Mouse (Mus musculus): Measurements from ENCODE around the gene Cage1.

Gene Cage1

DNA sequence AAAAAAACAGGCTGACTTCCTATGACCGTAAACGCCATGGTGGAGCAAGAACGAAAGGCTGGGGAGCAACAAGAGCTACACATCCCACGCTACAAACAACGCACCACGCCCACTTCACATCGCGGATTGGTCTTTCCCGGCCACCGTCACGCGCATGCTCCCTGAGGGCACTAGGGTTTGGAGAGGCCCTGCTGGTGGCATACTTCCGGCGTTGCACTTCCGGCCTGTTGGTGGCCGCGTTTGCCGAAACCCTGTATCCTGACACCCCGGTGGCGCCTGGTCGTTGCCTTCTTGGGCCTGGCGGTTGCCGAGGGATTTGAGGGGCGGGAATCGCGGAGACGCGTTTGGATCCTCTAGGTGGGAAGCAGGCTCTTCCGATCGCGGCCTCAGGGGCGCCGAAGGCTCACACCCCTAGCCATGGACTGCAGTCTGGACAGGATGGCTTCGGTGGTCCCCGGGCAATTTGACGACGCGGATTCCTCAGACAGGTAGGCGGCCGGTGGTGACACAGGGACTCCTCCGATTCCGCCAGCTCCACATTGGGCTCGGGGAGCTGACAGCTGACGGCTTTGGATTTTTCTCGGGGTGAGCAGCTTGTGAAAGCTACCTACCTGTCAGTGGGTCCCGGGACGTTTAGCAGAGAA is at the start of gene Cage1:
Gene Cage1 (minus strand): TSS at position 26 of the 644 bp plus-strand sequence.
- DNase-seq: peak; percentile 97

DNA sequence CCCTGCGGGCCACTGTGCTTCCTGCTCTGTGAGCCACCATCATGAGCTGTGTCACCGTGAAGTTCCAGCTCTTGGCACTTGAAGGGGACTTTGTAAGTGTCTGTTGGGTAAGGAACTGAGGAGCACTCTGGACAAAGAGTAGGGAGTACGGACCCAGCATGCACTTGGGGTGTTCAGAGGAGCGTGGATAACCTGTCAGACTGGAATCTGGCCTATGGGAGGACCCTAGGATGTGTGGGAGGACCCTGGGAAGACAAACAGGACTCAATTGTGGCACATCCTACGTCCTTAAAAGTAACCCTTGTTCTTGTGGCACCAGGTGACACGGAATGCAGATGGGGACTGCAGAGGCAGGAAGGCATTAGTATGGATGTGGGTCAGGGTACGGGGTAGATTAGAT is 44.3 kb upstream of the Cage1 start:
- no peak for DNase-seq

DNA sequence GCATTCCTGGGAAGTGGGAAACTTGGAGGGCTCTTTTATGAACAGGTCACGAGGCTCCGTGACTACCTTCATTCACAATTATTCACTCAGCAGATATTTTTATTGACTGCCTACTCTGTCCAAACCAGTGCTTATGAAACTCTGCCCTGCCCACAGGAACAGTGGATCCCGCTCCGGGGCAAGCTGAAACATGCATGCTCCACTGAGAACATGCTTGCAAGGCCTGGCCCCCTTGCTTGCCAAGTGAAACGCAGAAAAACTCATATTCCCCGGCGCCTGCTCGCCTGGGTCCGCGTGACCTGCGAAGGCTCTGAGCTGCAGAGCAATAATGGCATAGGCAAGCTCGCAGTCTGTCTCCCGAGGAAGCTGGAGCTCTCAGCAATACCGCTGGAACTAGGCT is 43.9 kb upstream of the Cage1 start:
- DNase-seq: no peak

DNA sequence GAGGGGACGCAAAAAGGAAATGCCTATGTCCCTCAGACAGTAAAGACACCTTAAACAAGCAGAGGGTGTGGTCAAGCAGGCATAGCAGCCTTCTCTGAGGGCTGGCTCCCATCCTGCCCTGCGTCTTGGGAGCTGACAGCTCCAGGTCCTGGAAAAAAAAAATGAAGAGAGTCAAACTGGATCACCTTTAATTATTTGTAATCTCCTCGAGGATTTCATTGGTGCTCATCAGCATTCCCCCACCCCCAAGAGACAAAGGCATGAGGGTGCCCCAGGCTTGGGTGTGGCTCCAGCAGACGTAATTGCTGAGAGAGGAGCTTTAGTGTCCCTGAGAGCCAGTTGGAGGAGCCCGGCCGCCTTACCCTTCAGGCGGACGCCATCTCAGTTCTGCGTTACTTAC is 43.1 kb upstream of the Cage1 start:
- no peak for DNase-seq

DNA sequence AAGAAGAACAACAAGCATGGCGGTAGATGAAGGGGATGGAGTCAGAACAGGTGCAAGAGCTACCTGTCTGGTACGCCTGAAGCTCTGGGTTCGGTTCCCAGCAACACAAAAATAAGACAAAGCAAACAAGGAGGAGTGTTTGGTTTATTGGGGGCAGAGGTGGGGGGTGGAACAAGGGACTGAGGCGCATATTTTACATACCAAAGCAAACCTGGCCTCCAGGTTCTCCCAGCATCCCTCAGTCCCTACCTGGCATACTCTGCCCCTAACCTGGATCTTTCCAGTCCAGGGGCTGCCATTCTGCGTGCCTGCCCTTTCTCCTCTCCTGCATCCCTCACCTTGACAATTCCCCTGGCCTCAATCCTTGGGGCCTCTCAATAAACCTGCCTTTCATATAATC is 42.5 kb upstream of the Cage1 start:
- no peak for DNase-seq

DNA sequence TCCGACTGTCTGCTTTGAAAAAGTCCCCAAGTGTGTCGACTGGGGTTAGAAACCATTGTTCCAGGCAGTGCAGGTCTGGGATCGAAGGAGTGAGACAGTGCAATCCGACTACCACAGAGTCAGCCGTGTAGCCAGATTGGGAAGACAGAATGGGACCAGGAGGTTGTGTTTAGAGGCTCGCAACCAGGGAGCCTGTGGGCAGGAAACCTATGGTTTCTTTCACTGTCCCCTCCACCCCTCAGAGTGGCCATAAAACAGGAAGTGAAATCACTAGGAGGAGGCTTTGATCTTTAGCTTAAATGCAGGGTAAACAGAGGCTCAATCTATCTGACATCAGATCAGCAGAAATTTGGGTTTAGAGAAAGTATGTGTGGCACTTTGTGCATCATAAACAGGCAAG is 42.0 kb upstream of the Cage1 start:
- no peak for DNase-seq

DNA sequence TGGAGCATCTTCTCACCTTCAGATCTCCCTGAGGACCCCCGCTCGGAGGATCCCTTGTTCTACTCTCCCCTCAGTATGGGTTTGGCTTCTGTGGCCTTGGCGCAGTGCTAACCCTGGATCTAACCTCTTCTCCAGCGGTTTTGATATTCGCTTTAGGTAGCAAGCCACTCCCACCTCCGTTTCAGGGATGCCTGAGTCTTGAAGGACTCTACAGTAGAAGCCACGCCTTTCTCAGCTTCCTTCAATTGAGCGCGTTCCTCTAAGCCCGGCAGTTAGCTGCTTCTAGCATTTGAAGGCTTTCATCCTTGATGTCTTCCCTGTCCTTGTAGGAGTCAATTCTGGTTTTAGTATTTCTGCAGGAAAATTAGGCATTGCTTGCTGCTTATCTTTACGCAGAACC is 40.2 kb upstream of the Cage1 start:
- no peak for DNase-seq

DNA sequence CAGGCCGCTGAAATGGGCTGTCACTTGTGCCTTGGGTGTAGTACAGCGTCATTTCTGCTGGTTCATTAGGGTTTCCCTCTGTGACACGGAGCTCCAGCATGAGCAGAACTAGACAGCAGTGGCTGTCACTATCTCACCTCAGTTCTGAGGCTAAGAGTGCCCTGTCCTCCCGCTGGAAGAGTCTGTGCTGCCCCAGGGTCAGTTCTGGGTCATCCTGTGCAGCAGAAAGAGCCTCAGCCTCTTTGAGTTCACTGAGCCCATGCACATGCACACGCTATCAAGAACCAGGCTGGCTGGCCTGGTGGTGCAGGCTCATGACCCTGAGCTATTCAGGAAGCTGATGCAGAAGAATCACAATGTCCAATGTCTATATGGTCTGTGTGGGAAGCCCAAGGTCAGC is 37.5 kb upstream of the Cage1 start:
- no peak for DNase-seq

DNA sequence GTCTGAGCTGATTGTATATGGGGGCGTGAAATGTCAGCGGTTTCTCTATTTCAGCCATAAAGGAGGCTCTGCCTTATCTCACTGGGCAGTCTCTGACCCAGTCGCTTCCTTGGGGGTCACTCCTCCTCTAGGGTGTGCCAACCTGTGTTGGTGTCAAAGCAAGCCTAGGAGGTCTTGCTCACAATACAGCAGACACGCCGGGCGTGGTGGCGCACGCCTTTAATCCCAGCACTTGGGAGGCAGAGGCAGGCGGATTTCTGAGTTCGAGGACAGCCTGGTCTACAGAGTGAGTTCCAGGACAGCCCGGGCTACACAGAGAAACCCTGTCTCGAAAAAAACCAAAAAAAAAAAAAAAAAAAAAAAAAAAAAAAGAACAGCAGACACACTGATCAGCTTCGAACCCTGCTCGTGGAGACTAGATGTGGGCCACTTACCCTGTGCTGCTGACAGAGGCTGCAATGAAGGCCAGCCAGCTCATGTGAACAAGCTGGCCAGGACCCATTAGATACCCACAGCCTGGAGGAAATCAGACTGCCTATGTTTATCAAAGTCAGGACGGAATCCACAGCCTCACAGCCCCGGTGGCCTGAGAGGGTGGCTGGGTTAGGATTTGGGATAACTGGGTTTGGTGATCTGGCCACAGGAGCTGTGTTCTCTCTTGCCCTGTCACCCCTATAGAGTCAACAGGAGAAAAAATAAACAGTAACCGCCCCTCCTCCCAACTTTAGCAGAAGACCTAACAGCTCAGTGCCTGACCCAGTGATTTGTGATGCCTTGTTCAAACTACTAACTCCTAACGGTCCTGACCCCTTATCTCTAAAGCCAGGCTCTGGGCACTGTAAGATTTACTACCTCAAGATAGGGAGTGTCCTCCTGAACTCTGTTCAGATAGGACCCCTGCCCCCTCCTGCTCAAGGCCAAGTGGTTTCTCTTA is 36.8 kb upstream of the Cage1 start:
- no peak for DNase-seq

DNA sequence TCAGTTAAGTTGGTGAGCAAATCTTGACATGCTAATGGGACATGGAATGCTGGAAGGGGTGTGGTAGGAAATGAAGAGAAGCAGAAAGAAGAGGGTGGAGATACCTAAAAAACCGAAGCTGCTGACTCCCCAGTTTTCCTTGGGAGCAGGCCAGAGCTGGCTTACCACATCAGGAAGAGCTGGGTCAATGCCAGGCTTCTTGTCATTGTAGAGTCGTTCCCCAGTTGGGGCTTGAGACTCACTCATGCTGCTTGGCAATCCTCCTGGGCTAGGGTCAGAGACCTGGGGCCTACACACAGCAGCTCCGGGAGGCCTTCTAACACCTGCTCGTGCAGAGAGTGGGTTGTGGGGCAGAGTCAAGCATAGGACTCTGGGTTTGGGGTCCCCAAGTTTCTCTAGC is 34.1 kb upstream of the Cage1 start:
- peak; percentile 25 for DNase-seq

DNA sequence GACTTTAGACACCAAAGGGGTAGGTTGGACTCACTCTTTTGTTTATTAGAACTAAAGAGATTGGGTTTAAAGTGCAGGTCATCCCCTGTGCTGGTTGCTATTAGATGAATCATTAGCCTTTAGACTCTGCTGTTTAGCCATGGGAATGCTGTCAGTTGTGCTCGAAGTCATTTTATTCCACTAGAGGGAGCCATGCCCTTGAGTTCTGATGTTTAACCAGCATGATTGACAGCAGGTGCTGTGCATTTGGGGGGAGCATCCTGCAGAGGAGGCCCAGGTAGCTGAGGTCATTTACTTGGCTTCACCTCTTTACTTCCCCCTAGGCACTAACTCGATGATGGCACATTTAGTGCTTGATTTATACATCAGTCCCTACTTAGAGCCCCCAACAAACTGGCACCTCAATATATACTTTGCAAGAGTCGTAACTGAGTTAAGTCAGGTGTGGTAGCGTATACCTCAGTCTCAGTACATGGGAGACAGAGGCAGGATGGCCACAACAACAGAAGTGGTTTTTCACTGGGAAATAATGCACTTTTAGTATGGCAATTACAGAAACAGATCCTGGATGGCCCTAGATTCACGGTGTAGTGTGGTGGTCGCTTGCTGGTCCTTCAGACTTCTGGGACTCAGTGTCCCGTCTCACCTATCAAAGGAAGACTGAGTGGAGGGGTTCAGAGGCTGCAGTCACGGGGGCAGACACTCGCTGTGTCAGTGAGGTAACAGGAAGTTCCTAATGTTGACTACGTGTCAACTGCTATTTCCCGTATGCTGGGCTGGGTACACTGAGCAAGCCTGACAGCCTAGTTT is 28.2 kb upstream of the Cage1 start:
- peak; percentile 79 for DNase-seq

DNA sequence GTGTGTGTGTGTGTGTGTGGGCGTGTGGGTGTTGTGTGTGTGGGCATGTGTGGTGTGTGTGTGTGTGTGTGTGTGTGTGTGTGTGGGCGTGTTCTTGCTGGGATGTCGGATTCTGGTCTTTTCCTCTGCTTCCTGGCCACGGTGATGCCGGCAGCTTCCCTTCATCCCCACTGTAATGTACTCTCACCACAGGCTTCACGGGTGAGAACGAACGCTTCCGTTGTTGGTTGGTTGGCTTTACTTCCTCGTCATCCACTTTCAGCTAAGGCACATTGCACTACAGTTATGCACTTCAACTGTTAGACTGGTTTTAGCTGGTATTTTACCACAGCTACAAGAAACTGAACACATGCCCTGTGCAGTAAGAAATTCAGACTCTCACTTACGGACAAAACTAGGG is 25.8 kb upstream of the Cage1 start:
- no peak for DNase-seq

DNA sequence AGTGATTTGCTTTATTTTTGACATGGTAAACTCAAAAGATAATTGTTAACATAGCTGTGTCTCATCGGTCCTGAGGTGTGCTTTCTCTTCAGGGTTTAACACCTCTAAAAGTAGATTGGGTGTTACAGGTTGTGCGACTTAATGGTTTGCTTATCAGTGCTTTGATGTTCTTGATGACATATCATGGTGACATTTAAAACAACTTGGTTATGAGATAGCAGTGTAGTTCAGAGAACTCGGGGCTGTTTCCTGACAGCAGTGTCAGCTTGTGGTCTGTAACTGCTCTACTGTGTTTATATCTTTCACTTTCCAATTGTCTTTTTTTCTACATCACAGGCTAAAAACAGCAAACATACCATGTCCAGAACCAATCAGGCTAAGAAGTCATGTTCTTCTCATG is 13.0 kb upstream of the Cage1 start:
- no peak for DNase-seq

DNA sequence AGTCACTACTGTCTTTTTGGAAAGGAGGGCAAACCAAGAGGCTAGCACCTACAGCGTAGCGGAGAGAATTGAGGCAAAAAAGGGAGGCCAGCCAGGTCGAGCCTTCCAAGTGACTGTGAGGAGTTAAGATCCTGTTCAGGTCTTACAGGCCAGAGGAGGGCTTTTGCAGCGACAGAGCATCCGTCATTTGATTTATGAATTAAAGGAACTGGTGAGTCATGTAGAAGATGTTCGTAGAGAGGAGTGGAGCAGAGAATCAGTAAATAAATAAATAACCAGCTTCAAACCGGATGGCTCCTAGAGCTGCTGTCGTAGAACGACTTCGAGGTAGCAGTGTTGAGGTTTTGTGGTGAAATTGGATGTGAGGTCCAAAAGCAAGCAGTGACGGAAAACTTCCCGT is 942 bp upstream of the Cage1 start:
- DNase-seq: peak; percentile 20

DNA sequence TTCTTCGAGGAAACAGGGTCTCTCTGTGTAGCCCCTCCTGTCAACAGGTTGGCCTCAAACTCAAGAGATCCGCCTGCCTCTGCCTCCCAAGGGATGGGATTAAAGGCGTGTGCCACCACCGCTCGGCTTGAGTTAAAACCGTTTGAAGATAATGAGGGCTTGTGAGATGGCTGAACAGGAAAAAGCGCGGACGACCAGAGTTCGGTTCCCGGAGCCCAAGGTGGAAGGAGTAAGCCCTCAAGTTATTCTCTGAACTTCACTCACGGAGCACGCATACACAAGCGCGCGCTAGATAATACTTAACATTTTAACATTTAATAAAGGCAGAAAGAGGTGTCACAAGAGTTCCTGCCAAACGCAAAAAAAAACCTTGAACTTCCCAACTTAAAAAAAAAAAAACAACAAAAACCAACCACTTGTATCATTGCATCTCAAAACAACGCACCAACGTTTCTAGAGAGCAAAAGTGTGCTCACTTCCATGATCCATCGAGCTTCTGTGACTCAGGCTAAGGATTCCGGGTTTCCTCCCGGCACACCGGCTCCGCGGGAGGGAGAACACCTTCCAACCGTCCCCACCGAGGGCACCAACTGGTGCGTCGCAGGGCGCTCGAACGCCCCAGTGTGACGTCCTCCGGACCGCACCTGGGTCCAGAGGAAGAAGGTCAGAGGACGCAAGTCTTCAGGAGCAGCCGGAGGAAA is 376 bp downstream of the Cage1 start, which contains the start of gene Riok1:
Gene Riok1 (plus strand): TSS at position 653 of the 701 bp plus-strand sequence.
- DNase-seq: peak; percentile 2

DNA sequence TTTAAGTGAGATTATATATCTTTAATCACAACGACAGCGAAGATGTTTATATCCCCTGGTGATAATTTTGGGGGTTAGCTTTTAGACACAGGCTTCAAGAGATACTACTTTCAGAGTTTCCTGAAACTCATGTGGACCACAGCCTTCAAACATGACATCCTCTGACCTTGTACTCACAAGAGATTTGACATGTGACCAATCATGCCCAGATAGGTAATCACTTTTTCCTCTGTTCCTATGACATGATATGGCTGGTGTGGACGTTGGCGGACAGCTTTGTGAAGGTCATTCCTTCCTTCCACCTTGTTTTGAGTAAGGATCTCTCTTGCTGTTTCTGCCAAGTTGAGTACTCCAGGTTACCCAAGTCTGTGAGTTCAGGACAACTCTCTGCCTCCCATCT is 8.5 kb downstream of the Cage1 start:
- no peak for DNase-seq

DNA sequence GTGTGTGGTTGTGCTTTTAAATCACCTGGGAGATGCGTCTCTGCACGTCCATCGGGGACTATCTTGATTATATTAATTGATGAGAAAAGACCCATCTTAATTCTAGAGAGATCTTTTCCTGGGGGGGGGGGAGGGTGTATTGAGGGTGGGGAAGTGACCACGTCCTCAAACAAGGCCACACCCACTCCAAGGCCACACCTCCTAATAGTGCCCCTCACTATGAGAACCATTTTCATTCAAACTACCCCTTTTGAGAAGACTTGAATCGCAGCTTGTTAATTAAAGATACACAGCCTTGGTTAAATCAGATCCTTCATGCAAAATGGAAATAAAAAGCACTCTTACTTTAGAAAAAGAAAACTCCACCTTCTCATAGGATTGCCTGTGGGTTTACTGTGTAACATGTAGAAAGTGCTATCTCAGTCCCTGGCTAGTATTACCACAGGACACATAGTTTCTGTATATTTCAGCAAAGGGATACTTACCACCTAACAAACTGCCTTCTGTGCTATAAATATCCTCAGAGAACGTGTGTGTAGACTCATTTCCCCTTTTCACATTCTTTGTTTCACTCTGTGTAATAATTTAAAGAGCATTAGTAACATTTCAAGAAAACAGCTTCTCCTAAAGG is 9.1 kb downstream of the Cage1 start:
- DNase-seq: no peak

DNA sequence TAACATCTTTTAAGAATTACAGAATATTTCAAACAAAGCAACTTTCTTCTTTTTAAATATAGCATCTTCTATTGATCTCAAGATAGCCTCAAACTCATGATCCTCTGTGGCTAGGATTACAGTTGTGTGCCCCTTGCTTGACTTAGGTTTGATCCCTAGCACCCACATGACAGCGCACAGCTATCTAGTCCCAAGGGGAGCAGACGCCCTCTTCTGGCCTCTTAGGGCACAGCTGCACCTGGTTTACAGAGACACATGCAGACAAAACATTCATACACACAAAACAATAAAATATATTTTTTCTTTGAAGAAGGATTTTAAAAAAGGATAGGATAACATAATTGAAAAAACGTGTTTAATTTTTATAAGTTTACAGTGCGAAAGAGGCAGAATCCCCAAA is 11.0 kb downstream of the Cage1 start:
- DNase-seq: no peak

DNA sequence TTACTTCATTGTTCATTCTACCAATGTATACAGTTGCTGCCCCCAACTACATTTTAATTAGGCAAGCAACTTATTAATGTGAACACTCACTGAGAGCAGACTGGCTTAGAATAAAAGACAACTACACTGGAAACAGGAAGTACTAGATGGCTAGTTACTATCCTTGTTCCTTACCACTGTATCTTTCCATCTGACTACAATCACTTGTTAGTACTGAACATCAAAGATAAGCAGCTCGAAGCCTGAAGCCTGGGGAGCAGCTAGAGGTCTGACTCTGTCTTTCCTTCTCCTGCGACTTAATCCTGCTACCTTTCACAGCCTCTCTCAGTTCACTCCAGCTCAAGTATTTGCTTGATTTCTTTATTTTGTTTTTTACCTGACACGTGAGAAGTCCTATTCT is 18.1 kb downstream of the Cage1 start:
- no peak for DNase-seq

DNA sequence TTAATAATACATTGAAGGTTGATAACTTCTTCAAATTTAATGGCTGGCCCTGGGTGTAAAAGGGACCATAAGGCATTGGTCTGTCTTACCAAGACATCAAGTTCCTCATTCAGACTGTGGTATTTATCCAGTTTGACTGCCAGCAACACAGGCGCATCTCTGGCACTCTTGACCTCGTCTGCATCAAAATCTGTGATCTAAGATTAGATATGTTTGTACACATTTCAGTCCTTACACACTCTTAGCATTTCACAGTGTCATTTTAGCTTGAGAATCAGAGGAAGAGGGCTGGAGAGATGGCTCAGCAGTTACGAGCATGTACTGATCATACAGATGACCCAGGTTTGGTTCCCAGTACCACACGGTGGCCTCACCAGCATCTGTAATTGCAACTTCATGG is 21.3 kb downstream of the Cage1 start:
- DNase-seq: no peak

DNA sequence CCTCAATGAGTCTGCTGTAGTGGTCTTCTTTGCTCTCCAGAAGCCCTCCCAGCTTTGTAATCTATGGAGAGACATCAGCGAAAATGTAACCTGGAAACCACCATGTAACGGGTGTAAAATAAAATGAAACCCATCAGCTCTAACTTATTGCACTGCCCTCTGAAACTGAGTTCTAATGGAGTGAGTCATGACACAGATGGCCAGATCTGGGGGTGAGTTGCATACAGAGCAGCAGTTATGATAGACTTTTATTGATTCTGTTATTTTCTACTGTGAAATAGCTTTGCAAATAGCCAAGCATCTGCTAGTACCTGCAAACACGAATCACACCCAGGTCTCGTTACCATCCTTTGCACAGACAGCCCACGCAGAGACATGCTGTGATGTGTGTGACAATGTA is 24.4 kb downstream of the Cage1 start:
- DNase-seq: no peak

DNA sequence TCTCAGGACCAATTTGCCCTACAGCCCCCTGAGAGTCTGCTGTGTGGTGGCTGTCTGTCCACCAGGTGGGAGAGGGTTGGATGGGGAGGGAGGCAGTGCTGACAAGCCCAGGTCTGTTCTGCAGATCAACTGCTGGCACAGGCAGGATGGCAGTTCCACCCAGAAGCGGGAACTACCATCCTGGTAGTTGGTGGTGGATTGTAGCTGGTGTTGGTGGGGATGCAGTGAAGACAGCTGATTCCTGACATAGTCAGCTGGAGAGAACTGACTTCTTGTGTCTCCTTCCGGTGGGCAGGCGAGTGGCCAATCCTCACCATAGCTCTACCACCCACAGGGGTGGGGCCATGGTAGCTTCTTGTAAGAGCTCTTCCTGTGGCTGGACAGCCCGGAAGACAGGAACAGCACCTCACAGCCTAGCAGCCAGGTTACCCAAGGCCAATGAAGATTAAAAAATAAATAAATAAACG is 26.4 kb downstream of the Cage1 start:
- DNase-seq: no peak

Measured in kidney, postnatal 14 days (tissue).